Mouse (Mus musculus) brain, embryonic 18.5 days (tissue): ENCODE measurements at regions not wholly inside any gene's neighbourhood (a gene's known extent, or its start where the extent isn't known, plus 50 kb on each side); places are given as distances from the start of the nearest gene placed in this dataset.
A peak's percentile ranks its signal among the peaks of the same experiment; 100 is the strongest.

Experiments
- DNase-seq: peaks from one replicate; pipeline ENCODE4 v3.0.0-alpha.2; 2012; ENCODE audit warnings: low read depth, low spot score

GRCm38 (mm10) chr5:133712652-133713051 lies 386.9 kb upstream of the Castor2 start:
- no peak for DNase-seq

GRCm38 (mm10) chr5:133708881-133709280 lies 390.6 kb upstream of the Castor2 start:
- peak; percentile 30 for DNase-seq

GRCm38 (mm10) chr5:133686206-133686605 lies 413.3 kb upstream of the Castor2 start:
- DNase-seq = no peak

GRCm38 (mm10) chr5:133683021-133683420 lies 416.5 kb upstream of the Castor2 start:
- no peak for DNase-seq

DNA sequence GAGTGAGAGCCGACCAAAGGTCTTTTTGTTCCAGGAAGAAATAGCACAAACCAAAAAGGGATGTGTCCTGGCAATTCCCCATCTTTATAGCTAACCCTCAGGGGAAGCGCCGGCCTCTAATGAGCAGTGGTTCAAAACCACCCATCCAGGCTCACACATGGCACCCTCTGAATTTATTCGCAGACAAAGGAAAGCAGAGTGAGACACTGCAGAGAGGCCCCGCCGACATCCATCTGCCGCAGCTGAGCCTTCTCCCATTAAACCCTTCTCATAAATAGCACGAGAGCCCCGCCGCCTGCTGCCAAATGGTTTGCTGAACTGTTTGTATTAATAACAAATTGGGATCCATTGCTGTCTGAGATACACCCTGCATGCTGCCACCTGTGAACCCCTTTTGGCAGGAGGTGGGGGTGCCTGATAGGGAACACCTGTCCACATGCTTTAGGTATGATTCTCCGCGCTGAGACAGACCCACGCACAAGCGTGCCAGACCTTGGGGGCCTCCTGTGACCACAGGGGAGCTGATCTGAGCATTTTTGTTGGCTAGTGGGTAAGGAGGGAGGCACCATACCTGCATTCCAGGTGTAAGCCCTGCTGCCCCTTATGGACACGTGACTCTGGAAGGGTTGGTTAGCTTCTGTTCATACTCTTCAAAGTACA lies 422.6 kb upstream of the Castor2 start:
- DNase-seq = no peak

- no peak for DNase-seq
Observed at GRCm38 (mm10) chr5:133675636-133676035, 423.9 kb upstream of the Castor2 start.

- no peak for DNase-seq
Observed at GRCm38 (mm10) chr5:133666473-133666872, 433.0 kb upstream of the Castor2 start.

- no peak for DNase-seq
Observed at GRCm38 (mm10) chr5:133662474-133663256, 436.8 kb upstream of the Castor2 start.

DNA sequence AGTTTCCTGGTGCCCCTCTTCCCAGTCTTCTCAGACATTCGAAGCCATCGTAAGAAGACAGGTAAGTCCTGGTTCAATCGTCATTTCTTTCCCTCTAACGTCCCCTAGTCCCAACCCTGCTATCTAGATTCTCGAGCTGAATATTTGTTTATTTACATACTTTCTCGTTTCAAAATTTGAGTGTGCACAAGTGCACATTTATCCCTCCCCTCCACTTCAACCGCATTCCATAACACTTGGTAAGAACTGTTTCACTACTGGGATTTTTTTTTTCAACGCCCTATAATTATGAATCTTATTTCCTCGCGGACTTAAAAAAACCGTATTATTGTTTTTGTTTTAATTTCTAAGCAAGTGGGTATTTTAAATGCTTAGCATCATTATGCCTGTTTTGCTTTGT lies 439.2 kb upstream of the Castor2 start:
- DNase-seq = no peak

DNA sequence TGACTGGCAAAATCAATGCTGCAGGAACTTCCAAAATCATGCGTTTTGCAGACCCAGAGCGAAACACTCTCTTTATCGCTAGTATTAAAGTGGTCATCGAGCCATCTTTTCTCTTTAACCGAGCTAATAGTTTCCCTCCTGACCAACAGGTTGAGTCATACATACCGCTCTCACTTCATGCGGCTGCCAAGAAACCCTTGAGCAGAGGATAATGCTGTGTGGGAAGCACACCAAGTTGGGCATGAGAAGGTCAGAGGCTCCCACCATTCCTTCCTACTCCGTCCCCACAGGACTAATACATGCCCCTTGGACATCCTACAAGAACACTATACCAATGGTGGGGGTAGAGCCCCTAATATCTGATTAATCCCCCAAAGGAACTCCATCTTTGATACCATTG lies 442.7 kb upstream of the Castor2 start:
- DNase-seq = no peak

DNA sequence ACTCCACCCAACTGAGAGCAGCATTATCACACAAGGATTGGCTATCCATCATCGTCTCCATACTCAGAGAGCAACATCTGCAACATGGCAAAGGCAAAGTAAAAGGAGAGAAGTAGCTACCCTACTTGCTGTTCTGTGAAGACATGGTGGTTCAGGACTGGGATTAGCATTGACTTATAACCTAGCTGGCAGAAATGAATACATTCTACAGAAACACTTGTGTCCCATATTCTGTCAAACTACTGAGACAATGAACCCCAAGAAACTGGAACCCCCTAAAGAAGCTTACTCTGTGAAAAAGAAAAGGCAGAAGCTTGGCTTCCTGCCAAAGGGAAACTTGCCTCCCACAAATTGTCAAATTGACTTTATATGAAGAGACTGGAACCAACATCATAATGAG lies 446.1 kb upstream of the Castor2 start:
- no peak for DNase-seq

GRCm38 (mm10) chr5:133650246-133650645 lies 449.3 kb upstream of the Castor2 start:
- DNase-seq = no peak

- no peak for DNase-seq
Observed at GRCm38 (mm10) chr5:133645696-133646195, 453.8 kb upstream of the Castor2 start.

- DNase-seq = no peak
Observed at GRCm38 (mm10) chr5:133643326-133643725, 456.2 kb upstream of the Castor2 start.

DNA sequence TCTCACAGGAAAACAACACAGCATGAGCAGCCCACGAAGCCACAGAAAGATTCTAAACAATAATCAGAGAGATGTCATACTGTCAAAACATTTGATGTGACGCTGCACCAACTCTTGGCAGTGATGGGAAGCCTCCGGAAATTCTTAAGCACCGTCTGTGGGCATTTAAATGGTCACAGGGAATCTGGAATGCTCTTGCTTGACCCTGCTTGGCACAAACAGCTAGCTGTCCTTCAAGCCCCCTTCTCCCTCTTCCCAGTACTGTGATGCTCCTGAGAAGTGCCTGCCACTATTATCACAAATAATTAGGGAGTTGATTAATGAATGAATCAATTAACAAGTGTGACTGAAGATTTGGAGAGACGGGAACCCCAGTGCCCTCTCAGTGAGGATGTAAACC lies 465.0 kb upstream of the Castor2 start:
- DNase-seq = no peak

- DNase-seq = no peak
Observed at GRCm38 (mm10) chr5:133631812-133632211, 467.7 kb upstream of the Castor2 start.

DNA sequence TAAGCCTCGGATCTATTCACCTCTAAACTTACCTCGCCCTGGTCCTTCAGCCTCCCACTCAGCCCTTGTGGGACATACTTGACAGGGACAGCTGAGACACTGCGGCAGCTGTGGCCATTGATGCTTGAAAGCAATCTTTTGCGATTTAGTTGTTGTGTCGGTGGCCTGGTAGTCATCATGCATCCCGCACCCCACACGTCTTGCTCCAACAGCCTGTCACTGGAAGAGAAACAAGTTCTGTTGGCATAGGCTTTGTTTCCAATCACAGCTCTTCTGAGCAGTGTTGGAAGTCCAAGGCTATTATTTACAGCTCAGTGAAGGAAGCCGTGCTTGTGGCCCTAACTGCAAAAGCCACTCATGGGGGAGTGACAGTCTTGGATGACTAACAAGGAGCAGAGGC lies 480.2 kb upstream of the Castor2 start:
- no peak for DNase-seq

DNA sequence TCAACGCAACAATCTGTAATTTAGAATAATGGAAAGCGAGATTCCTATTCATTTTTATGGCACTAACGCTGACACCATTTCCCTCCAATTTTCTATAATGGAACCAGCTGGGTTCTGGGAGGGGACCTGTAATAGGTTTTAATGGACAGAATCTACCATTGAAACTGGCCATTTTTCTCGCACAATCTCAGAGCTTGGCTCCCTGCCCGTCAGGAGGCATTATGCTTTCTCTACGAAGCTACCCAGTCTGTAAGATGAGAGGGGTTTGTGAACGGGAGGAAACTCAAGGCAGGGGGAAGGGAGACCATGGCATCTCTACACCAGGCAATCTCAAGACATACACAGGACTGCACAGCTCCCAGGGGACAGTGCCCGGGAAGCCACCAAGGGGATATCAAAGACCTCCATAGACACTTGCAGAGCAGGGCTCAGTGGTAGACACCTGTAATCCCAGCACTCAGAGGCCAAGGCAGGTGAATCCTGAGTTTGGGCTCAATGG lies 498.2 kb upstream of the Castor2 start:
- DNase-seq = no peak

DNA sequence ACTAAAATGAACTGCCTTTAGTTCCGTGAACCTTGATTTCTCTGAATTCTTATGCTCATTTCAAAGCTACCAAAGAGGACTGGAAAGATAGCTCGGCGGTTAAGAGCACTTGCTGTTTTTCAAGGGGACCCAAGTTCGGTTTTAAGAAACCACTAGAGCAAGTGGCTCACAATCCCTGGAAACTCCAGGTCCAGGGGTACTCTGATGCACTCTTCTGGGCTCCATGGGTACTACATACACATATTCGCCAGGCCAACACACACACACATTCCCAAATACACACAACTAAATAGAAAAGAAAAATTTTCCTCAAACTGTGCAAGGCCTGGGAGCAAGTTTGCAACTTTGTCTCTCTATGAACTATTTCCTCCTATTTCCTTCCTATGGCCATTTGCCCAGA lies 498.9 kb upstream of the Castor2 start:
- DNase-seq = no peak

GRCm38 (mm10) chr5:133598105-133598504 lies 501.4 kb upstream of the Castor2 start:
- DNase-seq = no peak

DNA sequence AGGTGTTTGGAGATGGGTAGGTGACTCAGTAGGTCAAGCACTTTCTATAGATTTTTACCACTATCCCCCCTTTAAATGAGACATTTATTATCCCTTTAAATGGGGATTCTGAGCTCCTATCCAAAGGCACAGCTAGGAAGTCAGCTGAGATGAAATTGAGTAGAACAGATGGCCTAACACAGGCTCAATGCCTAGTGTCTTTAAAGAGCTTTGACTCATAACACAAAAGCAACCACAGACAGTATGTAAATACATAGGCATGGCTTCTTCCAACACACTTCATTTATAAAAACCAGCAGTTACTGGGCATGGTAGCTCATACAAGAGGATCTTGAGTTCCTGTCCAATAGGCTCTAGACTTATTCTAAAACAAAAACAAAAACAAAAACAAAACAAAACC lies 513.0 kb upstream of the Castor2 start:
- DNase-seq = no peak

GRCm38 (mm10) chr5:133585181-133585580 lies 514.3 kb upstream of the Castor2 start:
- DNase-seq = no peak

- no peak for DNase-seq
Observed at GRCm38 (mm10) chr5:133576595-133576994, 522.9 kb upstream of the Castor2 start.
